Mouse (Mus musculus) right cerebral cortex, postnatal 14 days (tissue): ENCODE measurements at regions not wholly inside any gene's neighbourhood (a gene's known extent, or its start where the extent isn't known, plus 50 kb on each side); places are given as distances from the start of the nearest gene placed in this dataset.

Experiments
- DNase-seq: peaks from one replicate; pipeline ENCODE4 v3.0.0; 2022

DNA sequence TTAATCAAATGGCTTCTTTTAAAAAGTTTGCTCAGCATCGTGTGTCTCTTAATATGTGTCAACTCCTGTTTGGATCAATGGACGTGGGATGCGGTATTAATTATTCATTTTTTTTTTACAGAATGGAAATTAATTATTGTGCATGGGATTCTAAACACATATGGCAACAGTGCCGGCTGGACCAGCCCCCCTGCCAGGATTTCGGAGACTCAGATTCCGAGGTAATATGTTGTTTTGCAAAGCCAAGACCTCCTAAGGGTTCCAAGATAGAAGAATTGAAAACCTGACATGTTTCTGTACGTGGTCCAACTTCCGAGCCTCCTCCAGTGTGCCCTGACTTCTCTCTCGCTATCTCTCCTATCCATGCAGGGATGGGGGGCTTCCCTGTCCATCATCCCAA, 170.4 kb downstream of the 3110018I06Rik start:
- DNase-seq: no peak

DNA sequence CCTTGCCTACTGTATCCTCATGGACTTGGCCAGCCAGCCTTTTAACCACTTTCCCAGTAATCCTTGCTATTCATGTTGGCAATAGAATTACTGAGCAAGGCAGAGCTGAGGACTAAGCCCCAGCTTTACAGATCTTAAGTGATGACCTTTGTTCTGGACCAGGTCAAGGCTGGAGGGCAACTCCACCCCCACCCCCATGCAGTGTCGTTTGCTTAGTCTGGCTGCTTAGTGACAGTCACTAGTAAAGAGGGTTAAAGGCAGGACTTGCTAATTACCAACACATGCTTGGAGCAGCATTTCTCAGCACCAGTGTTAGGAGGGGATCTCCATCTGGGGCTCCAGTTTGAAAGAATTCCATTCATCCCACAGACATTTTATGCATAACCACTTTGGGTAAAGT, 174.2 kb downstream of the 3110018I06Rik start:
- DNase-seq: no peak

- no peak for DNase-seq
Observed at GRCm38 (mm10) chr12:107667836-107668235, 179.4 kb downstream of the 3110018I06Rik start.

DNA sequence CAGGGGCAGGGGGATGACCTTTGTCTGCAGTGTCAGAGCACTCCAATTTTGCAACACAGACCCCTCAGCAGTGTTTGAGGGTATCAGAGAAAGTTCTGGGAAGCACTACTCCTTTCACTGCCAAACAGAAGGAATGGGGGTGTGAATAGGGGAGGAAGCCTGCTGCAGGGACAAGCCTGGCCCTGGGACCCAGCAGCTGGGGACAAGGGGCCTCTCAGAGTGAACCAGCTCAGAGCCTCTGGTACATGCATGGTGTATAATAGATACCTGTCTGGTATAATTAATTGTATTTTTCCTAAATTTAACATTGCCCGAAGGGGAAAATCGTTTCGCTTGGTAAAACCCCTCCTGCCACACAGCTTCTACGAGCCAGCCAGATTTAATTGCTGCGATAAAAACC, 180.6 kb downstream of the 3110018I06Rik start:
- DNase-seq: no peak

DNA sequence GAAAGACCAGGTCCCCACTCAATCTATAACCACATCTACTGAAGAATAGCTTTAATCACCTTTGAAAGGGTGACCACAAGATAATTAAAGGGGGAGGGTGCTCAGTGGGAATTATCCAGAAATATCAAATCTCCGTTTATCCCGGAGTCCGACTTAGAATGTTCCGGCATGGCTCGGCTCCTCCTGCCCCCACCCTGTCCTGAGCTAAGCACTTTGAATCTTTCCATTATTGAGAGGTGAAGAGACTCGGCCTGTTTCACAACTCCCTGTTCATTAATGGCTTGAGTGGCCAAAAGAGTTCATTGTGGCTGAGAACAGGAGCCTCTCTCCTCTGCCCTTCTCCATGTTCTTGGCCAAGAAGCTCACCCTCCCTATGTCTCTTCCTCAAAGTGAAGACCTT, 181.0 kb downstream of the 3110018I06Rik start:
- DNase-seq: no peak

GRCm38 (mm10) chr12:107669910-107670309, 181.5 kb downstream of the 3110018I06Rik start:
- DNase-seq: no peak

- no peak for DNase-seq
Observed at GRCm38 (mm10) chr12:107677076-107677475, 188.6 kb downstream of the 3110018I06Rik start.

- DNase-seq: no peak
Observed at GRCm38 (mm10) chr12:107687447-107687846, 199.0 kb downstream of the 3110018I06Rik start.

GRCm38 (mm10) chr12:107689418-107689817, 201.0 kb downstream of the 3110018I06Rik start:
- no peak for DNase-seq

- no peak for DNase-seq
Observed at GRCm38 (mm10) chr12:107690061-107690460, 201.6 kb downstream of the 3110018I06Rik start.

DNA sequence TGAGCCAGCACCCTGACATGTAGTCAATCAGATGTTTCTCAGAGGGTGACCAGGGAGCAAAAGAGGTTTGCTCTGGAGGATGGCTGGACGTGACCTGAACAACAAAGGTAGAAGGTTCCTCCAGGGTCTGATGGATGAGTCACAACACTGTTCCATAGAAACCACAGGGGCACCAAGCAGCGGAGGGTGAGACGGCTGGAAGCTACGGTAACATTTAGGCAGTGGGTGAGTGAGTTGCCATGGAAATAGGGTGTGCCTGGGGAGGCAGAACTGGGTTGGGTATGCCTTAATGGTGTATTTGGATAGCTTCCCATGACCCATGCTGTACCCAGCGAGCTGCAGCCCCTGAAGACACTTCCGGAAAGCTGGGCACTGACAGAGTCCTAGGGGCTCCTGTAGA, 205.3 kb downstream of the 3110018I06Rik start:
- no peak for DNase-seq

- DNase-seq: no peak
Observed at GRCm38 (mm10) chr12:107695014-107695413, 206.6 kb downstream of the 3110018I06Rik start.

- no peak for DNase-seq
Observed at GRCm38 (mm10) chr12:107695438-107696267, 207.2 kb downstream of the 3110018I06Rik start.

DNA sequence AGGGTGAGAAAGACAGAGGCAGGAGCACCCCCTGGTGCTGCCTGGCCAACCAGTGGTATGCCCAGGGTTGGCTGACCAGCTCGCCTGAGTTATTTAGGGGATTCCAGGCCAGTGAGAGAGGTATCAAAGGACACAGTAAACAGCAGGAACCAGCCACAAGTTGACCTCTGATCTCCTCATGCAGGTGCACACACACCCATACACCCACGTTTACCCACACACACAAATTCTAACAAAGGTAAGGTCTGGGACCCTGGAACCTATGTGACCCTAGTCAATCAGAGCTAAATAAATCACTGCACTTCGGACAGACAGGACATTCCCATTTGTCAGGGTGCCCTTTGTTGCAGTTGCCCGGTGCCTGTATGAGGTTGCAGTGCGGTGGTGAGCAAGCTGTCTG, 211.9 kb downstream of the 3110018I06Rik start:
- no peak for DNase-seq

DNA sequence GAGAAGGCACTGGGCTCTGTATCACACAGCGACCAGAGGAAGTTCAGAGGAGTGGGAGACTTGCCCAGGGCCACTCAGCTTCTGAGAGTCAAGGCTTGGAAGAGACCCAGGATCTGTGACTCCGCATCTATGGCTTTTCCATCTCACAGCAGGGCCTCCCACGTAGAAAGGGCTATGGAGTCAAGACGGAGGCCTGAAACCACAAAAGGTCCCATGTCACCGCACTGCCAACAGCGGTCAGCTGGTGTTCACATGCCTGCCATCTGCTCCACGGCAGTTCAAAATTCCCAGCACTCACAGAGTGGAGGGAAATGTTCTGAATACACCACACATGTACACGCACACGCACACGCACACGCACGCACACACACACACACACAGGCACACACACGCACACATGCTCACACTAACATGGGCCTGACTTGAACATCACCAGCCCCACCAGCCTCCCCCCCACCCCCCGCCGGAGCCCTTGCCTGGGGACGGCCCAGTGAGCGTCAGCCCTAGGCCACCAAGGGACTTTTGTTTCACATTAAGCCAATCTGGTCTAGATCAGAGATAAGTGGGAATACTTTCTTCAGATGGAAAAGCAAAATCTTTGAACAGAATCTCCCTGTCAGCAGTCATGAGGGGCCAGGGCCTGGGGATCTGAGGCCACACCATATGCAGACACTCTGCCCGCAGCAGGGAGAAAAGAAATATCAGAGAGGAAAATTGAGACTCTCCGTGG, 212.6 kb downstream of the 3110018I06Rik start:
- DNase-seq: no peak

- DNase-seq: no peak
Observed at GRCm38 (mm10) chr12:107708812-107709211, 220.4 kb downstream of the 3110018I06Rik start.

- DNase-seq: no peak
Observed at GRCm38 (mm10) chr12:107711017-107711416, 222.6 kb downstream of the 3110018I06Rik start.

DNA sequence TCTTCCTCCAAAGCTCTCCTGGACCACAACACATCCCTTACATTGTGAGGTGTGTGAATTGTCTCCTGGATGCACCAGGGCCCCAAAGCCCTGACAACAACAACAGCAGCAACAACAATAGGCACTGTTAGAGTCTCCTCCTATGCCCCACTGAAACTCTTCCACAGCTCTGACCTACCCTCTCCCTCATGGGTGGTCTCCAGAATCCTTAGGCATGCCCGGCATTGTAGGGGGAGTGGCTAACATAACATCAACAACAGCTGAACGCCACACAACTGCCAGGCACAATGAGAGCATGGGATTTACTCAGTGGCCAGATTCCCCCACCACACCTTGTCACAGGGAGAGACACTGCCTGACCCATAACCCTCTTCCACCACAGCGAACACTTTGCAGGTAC, 223.2 kb downstream of the 3110018I06Rik start:
- DNase-seq: no peak

DNA sequence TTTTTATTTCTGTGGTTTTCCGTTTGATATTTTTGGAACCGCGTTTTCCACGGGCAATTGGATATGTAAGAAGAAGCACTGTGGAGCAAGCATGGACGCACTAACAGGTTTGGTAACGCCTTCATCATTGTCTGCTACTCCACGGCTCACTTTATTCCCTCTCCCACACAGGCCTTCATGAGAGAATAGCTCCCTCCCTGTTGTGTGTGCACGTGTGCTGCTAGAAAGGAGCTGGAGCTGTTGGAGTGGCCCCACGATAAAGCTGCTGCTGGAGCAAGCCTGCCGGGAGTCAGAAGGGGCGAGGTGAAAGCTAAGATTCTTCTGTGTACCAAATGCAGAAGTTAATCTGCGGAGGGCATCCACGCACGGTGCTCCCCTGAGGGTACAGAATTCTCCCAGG, 224.8 kb downstream of the 3110018I06Rik start:
- no peak for DNase-seq

GRCm38 (mm10) chr12:107714846-107715245, 226.4 kb downstream of the 3110018I06Rik start:
- DNase-seq: no peak

DNA sequence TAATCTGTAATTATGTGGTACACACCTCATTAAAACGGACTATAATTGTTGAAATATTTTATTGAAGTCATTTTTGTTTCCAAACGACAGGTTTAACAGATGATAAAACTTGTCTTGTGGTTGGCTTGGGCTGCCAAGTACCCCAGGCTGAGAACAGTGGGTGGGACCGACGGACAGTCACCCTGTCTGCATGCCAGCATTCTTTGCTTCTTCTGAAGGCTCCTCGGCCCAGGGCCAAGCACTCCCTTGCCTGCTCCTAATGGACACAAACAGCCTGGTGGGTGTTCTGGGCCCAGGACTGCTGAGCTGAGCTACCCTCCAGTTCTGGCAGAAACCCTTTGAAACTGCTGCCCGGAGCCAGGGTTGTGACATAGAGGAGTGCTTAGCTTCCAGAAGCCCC, 227.4 kb downstream of the 3110018I06Rik start:
- DNase-seq: no peak

DNA sequence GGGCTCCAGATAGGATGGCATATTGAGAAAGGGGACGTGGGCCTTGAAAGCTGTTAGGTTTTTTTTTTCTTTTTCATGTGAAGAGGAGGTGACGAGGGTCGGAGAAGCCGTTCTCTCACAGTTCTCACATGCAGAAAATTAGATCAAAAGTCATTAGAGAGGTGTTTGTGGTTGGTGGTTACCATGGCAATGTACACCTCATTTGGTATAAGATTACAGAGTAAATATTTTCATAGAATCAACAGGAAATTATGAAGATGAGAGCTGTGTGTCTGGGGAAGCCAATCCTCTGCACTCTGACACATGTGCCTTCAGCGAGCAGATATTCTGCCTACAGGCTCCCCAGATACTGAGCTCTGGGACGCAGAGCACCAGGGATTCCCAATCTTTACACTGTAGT, 232.5 kb downstream of the 3110018I06Rik start:
- DNase-seq: no peak

- no peak for DNase-seq
Observed at GRCm38 (mm10) chr12:107723062-107723859, 234.8 kb downstream of the 3110018I06Rik start.
